Mouse (Mus musculus) midbrain, postnatal 0 days (tissue): ENCODE measurements at regions not wholly inside any gene's neighbourhood (a gene's known extent, or its start where the extent isn't known, plus 50 kb on each side); places are given as distances from the start of the nearest gene placed in this dataset.
A peak's percentile ranks its signal among the peaks of the same experiment; 100 is the strongest.

ENCODE experiments used
- ATAC-seq: fragments of 200-750 bp; cut with Nextera tagmentation; 2 replicates; pipeline ENCODE4 v1.8.0; 2017; ENCODE audit warnings: moderate number of reproducible peaks, mild to moderate bottlenecking, moderate TSS enrichment, moderate library complexity; ENCODE audit not compliant: low FRiP score
- DNase-seq: peaks from one replicate; pipeline ENCODE4 v3.0.0-alpha.2; 2015; ENCODE audit warnings: low spot score
- H3K27ac ChIP-seq: fragments of 300-500 bp; sonication (generic); 2 replicates; pipeline ENCODE4 v1.5.1; 2014; ENCODE audit warnings: low read depth, mild to moderate bottlenecking, low read length, mixed read lengths
- H3K27me3 ChIP-seq: fragments of 300-500 bp; sonication (generic); 2 replicates; pipeline ENCODE4 v1.6.1; 2014; ENCODE audit warnings: low read length, control low read depth, mixed read lengths; ENCODE audit not compliant: insufficient read depth
- H3K36me3 ChIP-seq: fragments of 300-500 bp; sonication (generic); 2 replicates; pipeline ENCODE4 v1.6.1; 2014; ENCODE audit warnings: low read length, control low read depth, mixed read lengths; ENCODE audit not compliant: insufficient read depth
- H3K4me1 ChIP-seq: fragments of 300-500 bp; sonication (generic); 2 replicates; pipeline ENCODE4 v1.6.1; 2014; ENCODE audit warnings: mild to moderate bottlenecking, control low read depth, antibody characterized with exemption, low read length, mixed read lengths; ENCODE audit not compliant: insufficient read depth
- H3K4me2 ChIP-seq: fragments of 300-500 bp; sonication (generic); 2 replicates; pipeline ENCODE4 v1.6.1; 2014; ENCODE audit warnings: low read depth, mild to moderate bottlenecking, low read length, mixed read lengths; ENCODE audit not compliant: poor library complexity, severe bottlenecking
- H3K4me3 ChIP-seq: fragments of 300-500 bp; sonication (generic); 2 replicates; pipeline ENCODE4 v1.5.1; 2014; ENCODE audit warnings: low read depth, mild to moderate bottlenecking, low read length, moderate library complexity
- H3K9ac ChIP-seq: fragments of 300-500 bp; sonication (generic); replicated peaks from 2 replicates; pipeline ENCODE4 v1.6.1; 2014; ENCODE audit warnings: mild to moderate bottlenecking, low read length, moderate library complexity, mixed read lengths; ENCODE audit not compliant: poor library complexity, severe bottlenecking
- H3K9me3 ChIP-seq: fragments of 300-500 bp; sonication (generic); 2 replicates; pipeline ENCODE4 v1.6.1; 2016; ENCODE audit warnings: low read length, control low read depth
- CTCF ChIP-seq: IDR thresholded peaks from 2 replicates; pipeline ENCODE4 v1.5.1; 2016; ENCODE audit warnings: antibody characterized with exemption, mild to moderate bottlenecking
- WGBS: fragments of 180-500 bp; shearing (Covaris S2); extraction: QIAGEN DNeasy Blood & Tissue Kit; methylation state at CpG from one replicate; pipeline ENCODE4 v1.1.7; 2014; 5-methylcytosine and 5-hydroxymethylcytosine counted together

DNA sequence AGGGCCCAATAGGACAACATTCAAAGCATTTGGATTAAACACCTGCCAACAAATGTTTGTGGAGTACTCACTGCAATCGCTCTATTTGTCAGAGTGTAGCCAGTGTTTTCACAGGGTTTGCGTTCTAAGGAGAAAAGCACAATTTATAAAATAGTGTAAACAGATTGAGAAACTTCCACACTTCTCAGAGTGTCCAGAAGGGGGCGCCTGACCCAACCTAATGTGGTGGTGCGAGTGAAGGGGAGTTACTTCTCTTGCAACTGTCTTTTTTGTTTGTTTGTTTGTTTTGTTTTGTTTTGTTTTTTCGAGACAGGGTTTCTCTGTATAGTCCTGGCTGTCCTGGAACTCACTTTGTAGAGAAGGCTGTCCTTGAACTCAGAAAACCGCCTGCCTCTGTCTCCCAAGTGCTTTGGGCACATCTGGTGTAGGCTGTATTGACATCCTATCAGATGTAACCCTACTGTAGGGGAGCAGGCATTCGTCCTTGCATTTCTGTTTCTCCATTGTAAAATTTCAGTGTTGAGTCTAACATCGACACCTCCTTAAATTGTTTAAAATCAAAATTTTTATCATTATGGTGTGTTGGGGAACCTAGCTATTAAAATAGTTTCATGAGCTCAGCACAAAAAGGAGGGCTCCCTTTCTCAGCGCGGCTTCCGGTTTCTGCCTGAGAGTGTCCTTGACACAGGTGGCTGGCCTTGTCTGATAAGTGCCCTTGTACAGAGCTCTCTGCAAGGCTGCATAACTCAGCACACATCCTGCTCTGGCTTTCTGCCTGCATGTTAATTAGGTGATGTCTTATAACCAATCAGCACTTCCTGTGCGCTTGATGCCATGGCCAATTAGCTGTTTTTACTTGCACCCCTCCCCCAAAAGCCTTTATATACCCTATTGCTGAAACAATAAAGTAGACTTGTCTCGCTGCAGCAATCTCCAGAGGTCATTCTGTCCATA, 307.0 kb downstream of the Fam84a start:
- DNase-seq, result peak; percentile 43
- Histone ChIP-seq H3K9me3 (no peaks in the 10 kb centered on the region), H3K36me3 (no peaks in the 10 kb centered on the region), H3K27me3 (no peaks in the 10 kb centered on the region), H3K27ac (no peak overlapping the region), H3K4me2 (no peak overlapping the region), H3K9ac (no peak overlapping the region), H3K4me3 (no peak overlapping the region), H3K4me1 (no peaks in the 10 kb centered on the region)
- peak; percentile 73 for TF ChIP-seq CTCF
- ATAC-seq, result no peak
- 61% methylated on average over 13 of the region's 13 CpGs for WGBS

GRCm38 (mm10) chr12:13843423-13844080, 308.3 kb downstream of the Fam84a start:
- Histone ChIP-seq H3K4me2 (no peak overlapping the region), H3K9ac (no peak overlapping the region), H3K27me3 (no peaks in the 10 kb centered on the region), H3K27ac (no peak overlapping the region), H3K9me3 (no peaks in the 10 kb centered on the region), H3K4me1 (no peaks in the 10 kb centered on the region), H3K4me3 (no peak overlapping the region), H3K36me3 (no peaks in the 10 kb centered on the region)
- no peak for TF ChIP-seq CTCF
- no peak for ATAC-seq
- 54% methylated on average over 5 of the region's 5 CpGs for WGBS
- DNase-seq, result no peak

DNA sequence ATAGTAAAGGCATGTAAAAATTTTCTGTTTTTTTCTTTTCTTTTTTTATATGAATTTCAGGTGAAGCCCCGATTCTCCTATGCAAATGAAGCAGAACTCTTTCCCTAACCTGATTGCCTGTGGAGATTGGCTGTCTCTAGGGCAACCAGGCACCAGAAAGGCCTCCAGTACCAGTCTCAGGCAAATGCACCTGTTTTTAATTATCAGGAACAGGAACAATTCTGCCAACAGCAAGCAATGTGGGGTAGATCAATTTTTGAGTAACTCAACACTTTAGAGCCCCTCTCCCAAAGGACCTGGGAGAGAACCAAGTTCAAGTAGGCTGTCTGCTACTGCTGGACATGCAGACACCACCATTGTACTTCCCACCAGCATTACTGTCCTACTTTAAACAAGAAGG, 310.6 kb downstream of the Fam84a start:
- ATAC-seq, result no peak
- no peak for DNase-seq
- H3K36me3 ChIP-seq, result no peaks in the 10 kb centered on the region
- TF ChIP-seq CTCF, result no peak
- no peaks in the 10 kb centered on the region for H3K27me3 ChIP-seq
- H3K9me3 ChIP-seq, result no peaks in the 10 kb centered on the region
- no peak overlapping the region for H3K4me2 ChIP-seq
- H3K9ac ChIP-seq, result no peak overlapping the region
- WGBS, result 56% methylated on average over 1 of the region's 1 CpGs
- no peak overlapping the region for H3K4me3 ChIP-seq
- no peak overlapping the region for H3K27ac ChIP-seq
- no peaks in the 10 kb centered on the region for H3K4me1 ChIP-seq

DNA sequence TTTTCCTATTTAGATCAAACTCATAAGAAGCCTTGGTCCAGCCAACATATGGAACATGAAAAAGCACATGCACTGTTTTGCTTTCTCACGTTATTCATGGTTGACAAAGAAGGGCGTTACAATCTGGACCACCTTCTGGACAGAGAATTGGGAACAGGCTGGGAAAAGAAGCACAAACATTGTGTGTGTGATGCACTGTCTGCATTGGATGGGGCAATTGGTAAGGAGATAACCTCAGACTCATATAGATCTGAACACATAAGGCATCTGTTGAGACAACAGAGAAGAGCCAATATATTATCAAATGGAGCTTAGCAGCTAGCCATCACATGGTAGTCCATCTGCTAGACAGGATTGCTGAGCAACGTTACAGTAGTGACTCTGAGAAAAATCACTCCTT, 317.1 kb downstream of the Fam84a start:
- no peaks in the 10 kb centered on the region for H3K36me3 ChIP-seq
- H3K4me2 ChIP-seq, result no peak overlapping the region
- no peak for ATAC-seq
- no peak for TF ChIP-seq CTCF
- H3K9me3 ChIP-seq, result no peaks in the 10 kb centered on the region
- no peaks in the 10 kb centered on the region for H3K27me3 ChIP-seq
- 88% methylated on average over 3 of the region's 3 CpGs for WGBS
- H3K4me3 ChIP-seq, result no peak overlapping the region
- no peaks in the 10 kb centered on the region for H3K4me1 ChIP-seq
- DNase-seq, result peak; percentile 2
- no peak overlapping the region for H3K27ac ChIP-seq
- no peak overlapping the region for H3K9ac ChIP-seq

DNA sequence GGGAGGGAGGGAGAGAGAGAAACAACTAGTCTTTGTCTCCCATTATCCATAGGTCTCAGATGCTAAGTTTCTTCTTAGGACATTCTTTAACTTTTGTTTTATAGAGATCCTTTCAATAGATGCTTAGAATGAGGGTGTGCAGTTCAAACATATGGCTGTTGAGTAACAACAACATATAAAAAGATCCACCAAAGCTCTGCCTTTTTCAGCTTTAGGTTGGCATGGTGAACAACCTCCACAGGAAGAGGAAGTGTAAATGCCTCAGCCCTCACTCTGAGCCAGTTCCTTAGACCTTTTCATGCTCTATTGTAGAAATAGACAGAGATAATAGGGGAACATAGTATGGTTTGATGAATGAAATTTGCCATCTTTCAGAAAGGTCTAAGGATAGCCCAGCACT, 326.0 kb downstream of the Fam84a start:
- no peak for TF ChIP-seq CTCF
- Histone ChIP-seq H3K9me3 (no peaks in the 10 kb centered on the region), H3K4me2 (no peak overlapping the region), H3K27me3 (no peaks in the 10 kb centered on the region), H3K36me3 (no peaks in the 10 kb centered on the region), H3K4me1 (no peaks in the 10 kb centered on the region), H3K9ac (no peak overlapping the region), H3K4me3 (no peak overlapping the region), H3K27ac (no peak overlapping the region)
- DNase-seq (no peak), ATAC-seq (no peak)

DNA sequence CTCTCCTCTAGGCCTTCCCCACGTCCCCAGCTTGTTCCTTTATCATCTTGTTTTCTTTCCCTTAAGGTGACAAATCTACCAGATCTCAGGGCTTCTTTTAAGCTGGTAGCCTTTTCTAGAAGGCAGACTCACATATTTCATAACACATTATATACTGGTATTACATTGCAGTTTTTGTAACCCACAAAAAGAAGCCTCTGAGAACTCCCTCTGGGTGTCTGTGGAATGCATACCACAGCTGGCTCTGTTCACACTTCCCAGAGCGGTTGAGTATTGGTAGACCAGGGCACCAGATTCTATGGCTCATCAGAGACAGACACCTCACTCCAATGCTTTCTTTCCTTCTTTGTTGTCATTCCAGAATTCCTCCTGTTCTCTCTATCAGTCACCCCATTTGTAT, 336.4 kb downstream of the Fam84a start:
- Histone ChIP-seq H3K4me2 (no peak overlapping the region), H3K4me3 (no peak overlapping the region), H3K27ac (no peak overlapping the region), H3K9me3 (no peaks in the 10 kb centered on the region), H3K9ac (no peak overlapping the region), H3K27me3 (no peaks in the 10 kb centered on the region), H3K36me3 (no peaks in the 10 kb centered on the region), H3K4me1 (no peaks in the 10 kb centered on the region)
- TF ChIP-seq CTCF, result no peak
- ATAC-seq (no peak), DNase-seq (no peak)
- 72% methylated on average over 2 of the region's 2 CpGs for WGBS
